Mouse (Mus musculus): ENCODE results near the gene Ythdf1. TPM values are rescaled to one million over a fixed set of nuclear protein-coding genes. Genes with fewer than 3 reads are reported as not detected.

The Ythdf1 gene
- polyA plus RNA-seq, 1 experiment from 2014 or later, result 62.0 TPM

DNA sequence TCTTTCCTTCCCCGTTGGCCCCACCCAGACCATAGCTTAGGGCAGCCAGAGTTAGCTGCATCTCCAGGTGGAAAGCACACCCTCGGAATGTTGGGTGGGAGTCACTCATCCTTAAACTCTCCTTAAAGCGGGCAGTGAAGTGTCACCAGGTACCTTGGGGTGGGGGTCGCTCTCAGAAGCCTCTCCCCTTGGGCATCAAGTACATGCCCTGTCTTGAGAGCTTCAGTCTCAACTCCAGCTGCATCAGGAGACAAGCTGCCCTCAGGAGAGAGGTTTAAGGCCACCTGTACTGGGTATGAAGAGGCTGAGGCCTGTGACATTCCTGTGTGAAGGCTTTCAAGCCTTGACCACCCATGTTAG lies 30.8 kb downstream of the Ythdf1 start:
- 12% methylated on average over 4 of the region's 4 CpGs for WGBS
- Histone ChIP-seq H3K9me3 (no peaks in the 10 kb centered on the region), H3K36me3 (peaks cover 25% of the 10 kb centered on the region), H3K4me3 (peak overlapping the region; percentile 92), H3K4me1 (replicated peaks) (peaks cover 93% of the 10 kb centered on the region), H3K27me3 (ENCODE audit: insufficient read depth, poor library complexity, severe bottlenecking) (peaks cover 67% of the 10 kb centered on the region), H3K27ac (peak overlapping the region; percentile 99)
- DNase-seq (ENCODE audit: low spot score), result no peak

DNA sequence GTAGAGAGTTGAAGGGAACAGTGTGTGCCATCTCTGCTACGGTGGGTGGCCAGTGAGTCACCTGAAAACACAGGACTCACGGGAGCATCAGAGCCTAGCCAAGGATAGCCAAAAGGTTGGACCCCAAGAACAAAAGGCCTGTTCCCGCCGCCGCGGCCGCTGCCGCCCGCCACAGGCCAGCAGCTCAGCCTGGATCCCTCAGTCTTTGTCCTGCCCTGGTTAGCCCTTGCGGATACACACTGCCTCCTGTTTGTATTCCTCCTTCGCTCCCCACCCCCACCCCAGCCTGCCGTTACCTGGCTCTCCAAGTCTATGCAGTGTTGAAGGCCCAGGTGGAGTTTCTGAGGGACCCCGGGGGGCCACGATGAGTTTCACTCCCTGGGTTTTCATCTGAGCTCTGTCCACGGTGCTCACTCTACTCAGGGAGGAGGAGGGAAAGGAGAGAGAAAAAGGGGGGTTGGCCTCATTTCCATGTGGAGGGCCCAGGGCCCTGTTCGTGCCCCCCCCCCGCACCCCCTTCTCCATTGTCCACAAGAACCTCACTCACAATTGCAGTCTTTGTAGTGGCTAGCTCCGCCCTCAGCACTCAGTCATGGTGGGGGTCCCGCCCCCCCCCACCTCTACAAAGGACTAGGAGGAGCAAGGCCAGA lies 31.4 kb downstream of the Ythdf1 start:
- peak overlapping the region; percentile 92 for H3K4me3 ChIP-seq
- H3K4me1 ChIP-seq (replicated peaks), result peaks cover 93% of the 10 kb centered on the region
- peaks cover 30% of the 10 kb centered on the region for H3K36me3 ChIP-seq
- H3K27ac ChIP-seq, result peak overlapping the region; percentile 99
- H3K9me3 ChIP-seq, result no peaks in the 10 kb centered on the region
- H3K27me3 ChIP-seq (ENCODE audit: insufficient read depth, poor library complexity, severe bottlenecking), result peaks cover 62% of the 10 kb centered on the region
- WGBS, result 3% methylated on average over 19 of the region's 19 CpGs
- peak; percentile 80 for DNase-seq (ENCODE audit: low spot score)

GRCm38 (mm10) chr2:180885270-180885669 lies 35.5 kb downstream of the Ythdf1 start:
- H3K4me1 ChIP-seq (replicated peaks), result peaks cover 77% of the 10 kb centered on the region
- WGBS, result 73% methylated on average over 5 of the region's 5 CpGs
- no peak for DNase-seq (ENCODE audit: low spot score)
- peaks cover 21% of the 10 kb centered on the region for H3K27me3 ChIP-seq (ENCODE audit: insufficient read depth, poor library complexity, severe bottlenecking)
- H3K36me3 ChIP-seq, result peaks cover 71% of the 10 kb centered on the region
- no peak overlapping the region for H3K4me3 ChIP-seq
- H3K9me3 ChIP-seq, result no peaks in the 10 kb centered on the region
- H3K27ac ChIP-seq, result peak overlapping the region; percentile 50

GRCm38 (mm10) chr2:180881281-180881680 lies 39.5 kb downstream of the Ythdf1 start:
- Histone ChIP-seq H3K27ac (no peak overlapping the region), H3K27me3 (ENCODE audit: insufficient read depth, poor library complexity, severe bottlenecking) (no peaks in the 10 kb centered on the region), H3K9me3 (no peaks in the 10 kb centered on the region), H3K4me1 (replicated peaks) (peaks cover 58% of the 10 kb centered on the region), H3K4me3 (no peak overlapping the region), H3K36me3 (peaks cover 98% of the 10 kb centered on the region)
- DNase-seq (ENCODE audit: low spot score), result peak; percentile 41
- WGBS, result 47% methylated on average over 9 of the region's 9 CpGs

DNA sequence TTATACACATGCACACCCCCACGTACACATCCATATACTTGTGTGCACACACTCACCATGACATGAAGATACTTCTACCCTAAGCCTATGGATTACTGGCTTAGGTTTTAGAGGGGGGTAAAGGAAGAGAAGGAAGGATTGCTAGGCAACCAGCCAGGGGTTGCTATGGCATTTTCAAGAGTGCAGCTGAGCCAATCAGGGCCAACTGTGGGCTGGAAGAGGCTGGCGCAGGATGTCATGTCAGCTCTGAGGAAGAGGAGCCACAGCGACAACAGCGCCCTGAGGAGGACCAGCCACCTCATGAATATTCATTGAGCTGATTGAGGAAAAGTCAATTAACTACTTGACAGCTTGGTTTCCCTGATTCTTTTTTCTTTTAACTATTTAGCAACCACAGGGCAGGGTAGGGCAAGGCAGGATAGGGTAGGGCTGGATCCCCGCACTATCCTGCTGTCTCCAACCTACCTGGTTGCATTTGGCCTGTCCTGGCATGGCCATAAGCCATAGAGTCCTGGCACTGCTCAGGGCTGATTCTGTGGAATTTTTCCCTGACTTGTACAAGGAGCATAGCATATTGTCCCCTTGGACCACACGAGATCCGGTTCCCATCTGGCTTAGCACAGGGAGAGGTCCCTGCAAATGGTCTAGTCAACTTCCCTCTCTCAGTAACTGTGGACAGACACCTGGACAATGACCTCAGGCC lies 41.2 kb downstream of the Ythdf1 start:
- Histone ChIP-seq H3K27ac (peak overlapping the region; percentile 8), H3K27me3 (ENCODE audit: insufficient read depth, poor library complexity, severe bottlenecking) (no peaks in the 10 kb centered on the region), H3K4me3 (no peak overlapping the region), H3K36me3 (peaks cover 81% of the 10 kb centered on the region), H3K4me1 (replicated peaks) (peaks cover 42% of the 10 kb centered on the region), H3K9me3 (no peaks in the 10 kb centered on the region)
- WGBS, result 44% methylated on average over 7 of the region's 7 CpGs
- DNase-seq (ENCODE audit: low spot score), result no peak

DNA sequence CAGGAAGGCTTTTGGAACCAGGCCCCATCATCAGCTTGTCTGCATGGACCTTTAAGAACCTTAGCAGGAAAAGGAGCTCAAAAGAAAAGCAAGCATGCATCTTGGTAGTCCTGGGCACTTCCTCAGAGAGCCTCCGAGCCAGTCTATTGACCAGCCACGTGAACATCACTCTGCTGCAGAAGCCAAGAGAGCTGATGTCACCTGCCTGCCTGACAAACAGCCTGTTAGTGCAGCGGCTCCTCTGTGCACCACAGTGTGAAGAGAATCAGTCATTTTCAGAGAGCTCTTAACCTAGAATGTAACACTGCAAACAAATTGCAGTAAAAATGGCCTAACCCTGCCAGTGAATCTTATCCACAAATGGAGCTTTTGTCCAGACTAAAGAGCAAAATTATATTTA lies 50.7 kb downstream of the Ythdf1 start:
- no peak for DNase-seq (ENCODE audit: low spot score)
- Histone ChIP-seq H3K36me3 (peaks cover 58% of the 10 kb centered on the region), H3K9me3 (0 out of 2 replicates have a peak, but pooled peaks cover 2% of the 10 kb centered on the region), H3K4me3 (no peak overlapping the region), H3K4me1 (replicated peaks) (no peaks in the 10 kb centered on the region), H3K27me3 (ENCODE audit: insufficient read depth, poor library complexity, severe bottlenecking) (no peaks in the 10 kb centered on the region), H3K27ac (no peak overlapping the region)
- WGBS, result 72% methylated on average over 3 of the region's 3 CpGs

DNA sequence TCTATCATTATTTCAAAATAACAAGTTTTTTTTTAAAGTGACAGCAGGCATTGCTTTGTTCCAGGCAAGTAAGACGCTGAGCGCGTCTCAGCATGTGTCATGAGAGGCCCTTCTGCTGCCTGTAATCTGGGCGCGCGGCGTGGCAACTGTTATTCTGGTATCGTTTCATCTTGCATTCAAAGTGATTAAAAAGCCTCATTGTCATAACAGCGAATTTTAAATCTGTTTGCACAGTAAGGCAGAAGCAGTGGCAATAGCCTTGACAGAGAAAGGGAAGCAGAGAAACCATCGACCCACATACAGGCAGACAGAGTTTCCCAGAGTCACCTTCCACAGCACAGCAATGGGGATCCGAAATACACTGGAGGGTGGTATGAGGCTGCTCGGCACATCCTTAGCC lies 59.2 kb downstream of the Ythdf1 start:
- Histone ChIP-seq H3K4me3 (no peak overlapping the region), H3K27me3 (ENCODE audit: insufficient read depth, poor library complexity, severe bottlenecking) (peaks cover 7% of the 10 kb centered on the region; the same call in 1 of the 2 replicates), H3K27ac (0 out of 2 replicates have a peak overlapping the region, but pooled peaks have one; percentile 8), H3K9me3 (no peaks in the 10 kb centered on the region), H3K36me3 (no peaks in the 10 kb centered on the region), H3K4me1 (replicated peaks) (peaks cover 25% of the 10 kb centered on the region)
- WGBS, result 80% methylated on average over 12 of the region's 12 CpGs
- DNase-seq (ENCODE audit: low spot score), result no peak

DNA sequence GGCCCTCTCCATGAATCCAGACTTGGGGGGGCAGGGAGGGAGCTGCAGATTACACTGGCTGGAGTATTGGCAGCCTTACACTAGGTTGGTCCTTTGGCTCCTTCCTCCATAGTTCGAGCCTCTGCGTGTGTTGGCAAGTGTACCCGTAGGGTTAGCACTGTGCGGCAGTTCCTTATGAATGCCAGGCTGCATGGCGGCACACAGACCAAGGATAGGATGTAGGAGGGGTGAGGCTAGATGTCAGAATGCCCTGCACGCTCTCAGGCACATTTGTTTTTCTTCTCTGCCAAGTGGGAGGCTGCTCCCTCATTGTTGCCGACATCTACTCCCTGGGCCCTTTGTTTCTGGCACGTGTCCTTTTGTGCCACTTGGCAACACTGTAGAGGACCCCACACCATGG lies 63.6 kb downstream of the Ythdf1 start:
- H3K27ac ChIP-seq, result peak overlapping the region; percentile 64
- 49% methylated on average over 8 of the region's 8 CpGs for WGBS
- H3K4me3 ChIP-seq, result no peak overlapping the region
- H3K36me3 ChIP-seq, result no peaks in the 10 kb centered on the region
- peaks cover 28% of the 10 kb centered on the region for H3K27me3 ChIP-seq (ENCODE audit: insufficient read depth, poor library complexity, severe bottlenecking)
- H3K4me1 ChIP-seq (replicated peaks), result peaks cover 53% of the 10 kb centered on the region
- DNase-seq (ENCODE audit: low spot score), result no peak
- no peaks in the 10 kb centered on the region for H3K9me3 ChIP-seq

DNA sequence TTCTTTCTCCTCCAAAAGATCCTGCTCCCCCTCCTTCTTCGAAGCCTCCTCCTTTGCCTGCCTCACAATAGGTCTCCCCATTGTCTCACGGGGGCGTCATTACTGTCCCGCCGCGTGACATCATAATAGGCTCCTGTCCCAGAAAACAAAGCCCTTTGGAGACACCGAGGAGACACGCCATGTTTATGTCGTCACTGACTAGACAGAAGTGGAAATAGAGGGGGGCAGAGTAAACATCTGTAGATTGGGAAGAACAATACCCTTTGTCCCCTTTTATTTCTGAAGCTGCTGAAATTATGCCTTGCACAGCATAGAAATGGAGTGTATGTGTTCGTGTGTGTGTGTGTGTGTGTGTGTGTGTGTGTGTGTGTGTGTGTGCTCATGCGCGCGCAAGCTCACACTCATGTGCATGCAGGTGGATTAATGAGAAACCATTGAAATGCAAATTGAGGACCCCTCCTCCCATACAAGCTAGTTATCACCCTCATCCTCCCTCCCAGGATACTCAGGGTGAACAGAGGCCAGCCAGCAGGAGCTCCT lies 65.7 kb downstream of the Ythdf1 start:
- H3K9me3 ChIP-seq, result no peaks in the 10 kb centered on the region
- H3K4me3 ChIP-seq, result peak overlapping the region; percentile 44
- peak; percentile 72 for DNase-seq (ENCODE audit: low spot score)
- 6% methylated on average over 13 of the region's 13 CpGs for WGBS
- peaks cover 28% of the 10 kb centered on the region for H3K27me3 ChIP-seq (ENCODE audit: insufficient read depth, poor library complexity, severe bottlenecking)
- H3K4me1 ChIP-seq (replicated peaks), result peaks cover 44% of the 10 kb centered on the region
- H3K27ac ChIP-seq, result peak overlapping the region; percentile 87
- H3K36me3 ChIP-seq, result 0 out of 2 replicates have a peak, but pooled peaks cover 5% of the 10 kb centered on the region

Other genes with a start within 250 kb of the Ythdf1 start
- gene Dido1, start 210.9 kb downstream of the Ythdf1 start, polyA plus RNA-seq (2016; fragmentation: Nextera tagmentation; extraction: Ambion mirVana), result 31.9 and 33.3 TPM in 2 replicates
- gene Gid8, start 210.8 kb downstream of the Ythdf1 start, polyA plus RNA-seq (2016; fragmentation: Nextera tagmentation; extraction: Ambion mirVana), result 50.0 and 50.8 TPM in 2 replicates
- 0.25 and 0.54 TPM in 2 replicates for gene Slc17a9, start 195.7 kb downstream of the Ythdf1 start, polyA plus RNA-seq (2016; fragmentation: Nextera tagmentation; extraction: Ambion mirVana)
- 5.0 and 6.1 TPM in 2 replicates for gene Bhlhe23, start 144.0 kb downstream of the Ythdf1 start, polyA plus RNA-seq (2016; fragmentation: Nextera tagmentation; extraction: Ambion mirVana)
- 0.52 and 1.3 TPM in 2 replicates for gene Birc7, start 8.1 kb upstream of the Ythdf1 start, polyA plus RNA-seq (2016; fragmentation: Nextera tagmentation; extraction: Ambion mirVana)
- 79.3 and 108 TPM in 2 replicates for gene Nkain4, start 33.8 kb upstream of the Ythdf1 start, polyA plus RNA-seq (2016; fragmentation: Nextera tagmentation; extraction: Ambion mirVana)
- gene Arfgap1, start 46.3 kb upstream of the Ythdf1 start, polyA plus RNA-seq (2016; fragmentation: Nextera tagmentation; extraction: Ambion mirVana), result 85.4 and 89.4 TPM in 2 replicates
- gene Col20a1, start 65.6 kb upstream of the Ythdf1 start, polyA plus RNA-seq (2016; fragmentation: Nextera tagmentation; extraction: Ambion mirVana), result 0.35 and 0.56 TPM in 2 replicates
- gene Chrna4, start 122.6 kb upstream of the Ythdf1 start, polyA plus RNA-seq (2016; fragmentation: Nextera tagmentation; extraction: Ambion mirVana), result 23.7 and 44.1 TPM in 2 replicates
- 5.4 and 15.5 TPM in 2 replicates for gene Kcnq2, start 214.4 kb upstream of the Ythdf1 start, polyA plus RNA-seq (2016; fragmentation: Nextera tagmentation; extraction: Ambion mirVana)
- 0.47 TPM in 1 of 2 replicates, not detected in the other for gene Eef1a2, start 236.1 kb upstream of the Ythdf1 start, polyA plus RNA-seq (2016; fragmentation: Nextera tagmentation; extraction: Ambion mirVana)

Data from hindbrain, embryonic 10.5 days (tissue).